Mouse (Mus musculus) midbrain, postnatal 0 days (tissue): ENCODE measurements around the gene Rgma. TPM values are rescaled to one million over a fixed set of nuclear protein-coding genes. Genes with fewer than 3 reads are reported as not detected.

Source experiments
- ATAC-seq: fragments of 200-750 bp; cut with Nextera tagmentation; 2 replicates; pipeline ENCODE4 v1.8.0; 2017; ENCODE audit warnings: moderate number of reproducible peaks, mild to moderate bottlenecking, moderate TSS enrichment, moderate library complexity; ENCODE audit not compliant: low FRiP score
- DNase-seq: peaks from one replicate; pipeline ENCODE4 v3.0.0-alpha.2; 2015; ENCODE audit warnings: low spot score
- H3K27ac ChIP-seq: fragments of 300-500 bp; sonication (generic); 2 replicates; pipeline ENCODE4 v1.5.1; 2014; ENCODE audit warnings: low read depth, mild to moderate bottlenecking, low read length, mixed read lengths
- H3K27me3 ChIP-seq: fragments of 300-500 bp; sonication (generic); 2 replicates; pipeline ENCODE4 v1.6.1; 2014; ENCODE audit warnings: low read length, control low read depth, mixed read lengths; ENCODE audit not compliant: insufficient read depth
- H3K36me3 ChIP-seq: fragments of 300-500 bp; sonication (generic); 2 replicates; pipeline ENCODE4 v1.6.1; 2014; ENCODE audit warnings: low read length, control low read depth, mixed read lengths; ENCODE audit not compliant: insufficient read depth
- H3K4me1 ChIP-seq: fragments of 300-500 bp; sonication (generic); 2 replicates; pipeline ENCODE4 v1.6.1; 2014; ENCODE audit warnings: mild to moderate bottlenecking, control low read depth, antibody characterized with exemption, low read length, mixed read lengths; ENCODE audit not compliant: insufficient read depth
- H3K4me2 ChIP-seq: fragments of 300-500 bp; sonication (generic); 2 replicates; pipeline ENCODE4 v1.6.1; 2014; ENCODE audit warnings: low read depth, mild to moderate bottlenecking, low read length, mixed read lengths; ENCODE audit not compliant: poor library complexity, severe bottlenecking
- H3K4me3 ChIP-seq: fragments of 300-500 bp; sonication (generic); 2 replicates; pipeline ENCODE4 v1.5.1; 2014; ENCODE audit warnings: low read depth, mild to moderate bottlenecking, low read length, moderate library complexity
- H3K9ac ChIP-seq: fragments of 300-500 bp; sonication (generic); replicated peaks from 2 replicates; pipeline ENCODE4 v1.6.1; 2014; ENCODE audit warnings: mild to moderate bottlenecking, low read length, moderate library complexity, mixed read lengths; ENCODE audit not compliant: poor library complexity, severe bottlenecking
- H3K9me3 ChIP-seq: fragments of 300-500 bp; sonication (generic); 2 replicates; pipeline ENCODE4 v1.6.1; 2016; ENCODE audit warnings: low read length, control low read depth
- CTCF ChIP-seq: IDR thresholded peaks from 2 replicates; pipeline ENCODE4 v1.5.1; 2016; ENCODE audit warnings: antibody characterized with exemption, mild to moderate bottlenecking
- WGBS: fragments of 180-500 bp; shearing (Covaris S2); extraction: QIAGEN DNeasy Blood & Tissue Kit; methylation state at CpG from one replicate; pipeline ENCODE4 v1.1.7; 2014; 5-methylcytosine and 5-hydroxymethylcytosine counted together
- polyA plus RNA-seq: library from polyadenylated mRNA; unstranded; fragments of >200 nt; fragmentation: Nextera tagmentation; extraction: Ambion mirVana; gene quantifications from 2 replicates; pipeline ENCODE4 v1.2.1, GENCODE M21; 2015
- total RNA-seq: library from RNA; depleted of rRNA; stranded (reverse); fragments of >200 nt; gene quantifications from 2 replicates; pipeline ENCODE4 v1.2.3, GENCODE M21; 2014

The Rgma gene
- total and polyA plus RNA-seq, 2 experiments from 2014 or later: 42.9 to 160 TPM

DNA sequence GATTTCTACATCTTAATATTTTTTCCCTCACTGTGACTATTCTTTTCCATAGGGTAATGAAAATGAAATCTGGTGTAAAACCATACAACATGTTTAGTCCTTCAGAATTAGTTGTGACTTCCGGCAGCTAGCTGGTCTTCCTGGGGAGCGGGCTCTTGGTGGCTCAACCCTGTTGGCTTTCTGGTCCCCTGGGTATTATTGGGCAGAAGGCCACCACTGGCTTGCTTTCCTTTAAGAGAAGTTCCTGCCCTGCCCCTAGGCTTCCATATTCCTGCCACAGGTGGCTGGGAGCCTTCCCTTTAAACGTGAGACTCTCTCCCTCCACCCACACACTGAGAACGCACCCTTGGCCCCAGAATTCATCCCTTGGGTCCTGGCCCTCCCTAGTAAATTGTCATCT, 9.8 kb upstream of the Rgma start:
- no peak for TF ChIP-seq CTCF
- ATAC-seq (no peak), DNase-seq (no peak)
- Histone ChIP-seq H3K9ac (no peak overlapping the region), H3K4me3 (no peak overlapping the region), H3K27me3 (no peaks in the 10 kb centered on the region), H3K4me1 (peaks cover 4% of the 10 kb centered on the region; the same call in 1 of the 2 replicates), H3K36me3 (no peaks in the 10 kb centered on the region), H3K9me3 (no peaks in the 10 kb centered on the region), H3K4me2 (no peak overlapping the region), H3K27ac (no peak overlapping the region)
- 74% methylated on average over 4 of the region's 4 CpGs for WGBS

DNA sequence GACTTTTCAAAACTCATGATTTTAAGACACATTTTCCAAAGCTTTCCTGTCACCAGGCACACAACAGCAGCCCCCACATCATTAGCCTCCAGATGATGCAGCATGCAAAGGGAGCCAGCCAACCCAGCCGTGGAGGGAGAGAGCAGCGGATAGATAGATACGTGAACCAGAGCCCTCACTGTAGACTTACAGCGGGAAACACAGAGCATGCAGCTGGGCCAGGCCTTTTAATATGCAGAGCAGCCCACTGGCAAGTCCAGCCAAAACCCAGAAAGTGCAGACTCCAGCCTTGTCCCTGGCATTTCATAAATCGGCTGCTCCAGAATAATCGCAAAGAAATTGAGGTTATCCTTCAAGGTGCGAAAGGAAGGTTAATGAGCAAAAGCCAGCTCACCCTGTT, 9.3 kb upstream of the Rgma start:
- WGBS: 38% methylated on average over 7 of the region's 7 CpGs
- no peak for TF ChIP-seq CTCF
- H3K4me3 ChIP-seq: no peak overlapping the region
- H3K9me3 ChIP-seq: no peaks in the 10 kb centered on the region
- no peaks in the 10 kb centered on the region for H3K27me3 ChIP-seq
- 0 out of 2 replicates have a peak, but pooled peaks have one; percentile 47 for ATAC-seq
- H3K27ac ChIP-seq: no peak overlapping the region; the same call in 1 of the 2 replicates
- H3K36me3 ChIP-seq: no peaks in the 10 kb centered on the region
- H3K4me2 ChIP-seq: no peak overlapping the region
- no peak overlapping the region for H3K9ac ChIP-seq
- peak; percentile 55 for DNase-seq
- H3K4me1 ChIP-seq: peaks cover 4% of the 10 kb centered on the region; the same call in 1 of the 2 replicates

- no peaks in the 10 kb centered on the region for H3K9me3 ChIP-seq
- ATAC-seq: no peak
- H3K4me1 ChIP-seq: peaks cover 10% of the 10 kb centered on the region; the same call in 1 of the 2 replicates
- H3K27me3 ChIP-seq: no peaks in the 10 kb centered on the region
- no peak for TF ChIP-seq CTCF
- no peak overlapping the region for H3K27ac ChIP-seq
- no peaks in the 10 kb centered on the region for H3K36me3 ChIP-seq
- WGBS: 96% methylated on average over 10 of the region's 10 CpGs
- no peak for DNase-seq
- H3K4me3 ChIP-seq: no peak overlapping the region
- H3K9ac ChIP-seq: no peak overlapping the region
- H3K4me2 ChIP-seq: no peak overlapping the region
Observed at GRCm38 (mm10) chr7:73367681-73368464, 7.4 kb upstream of the Rgma start.

DNA sequence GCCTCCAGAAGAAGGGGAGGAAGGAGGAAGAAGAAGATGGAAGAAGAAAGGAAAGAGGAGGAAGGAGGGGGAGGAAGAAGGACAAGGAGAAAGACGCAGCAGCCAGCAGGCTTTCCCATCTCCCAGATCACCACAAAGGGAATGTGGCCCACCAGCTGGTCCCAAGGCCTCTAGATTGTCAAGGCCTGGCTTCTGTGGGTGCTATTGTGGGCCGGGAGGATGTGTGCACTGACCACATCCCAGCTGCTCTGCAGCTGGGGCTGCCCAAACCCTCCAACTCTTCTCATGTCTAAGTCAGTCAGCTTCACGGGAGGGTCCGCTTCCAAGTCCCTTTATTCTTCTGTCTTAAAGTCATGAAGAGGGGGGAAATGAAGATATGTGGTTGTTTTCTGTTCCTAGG, 5.3 kb upstream of the Rgma start:
- no peak for DNase-seq
- no peak for ATAC-seq
- Histone ChIP-seq H3K4me2 (no peak overlapping the region), H3K4me3 (no peak overlapping the region), H3K27me3 (no peaks in the 10 kb centered on the region), H3K9ac (no peak overlapping the region), H3K27ac (no peak overlapping the region), H3K36me3 (no peaks in the 10 kb centered on the region), H3K4me1 (peaks cover 15% of the 10 kb centered on the region; the same call in 1 of the 2 replicates), H3K9me3 (no peaks in the 10 kb centered on the region)
- TF ChIP-seq CTCF: no peak
- 76% methylated on average over 4 of the region's 4 CpGs for WGBS

GRCm38 (mm10) chr7:73371587-73372321, 3.6 kb upstream of the Rgma start:
- 63% methylated on average over 10 of the region's 10 CpGs for WGBS
- H3K9me3 ChIP-seq: no peaks in the 10 kb centered on the region
- no peak overlapping the region for H3K27ac ChIP-seq
- DNase-seq (no peak), ATAC-seq (no peak)
- peaks cover 11% of the 10 kb centered on the region; the same call in 1 of the 2 replicates for H3K4me1 ChIP-seq
- peak overlapping the region; percentile 32; the same call in 1 of the 2 replicates for H3K4me3 ChIP-seq
- H3K4me2 ChIP-seq: peak overlapping the region; percentile 66
- H3K27me3 ChIP-seq: no peaks in the 10 kb centered on the region
- H3K36me3 ChIP-seq: no peaks in the 10 kb centered on the region
- peak overlapping the region; percentile 54; the same call in 1 of the 2 replicates for H3K9ac ChIP-seq
- TF ChIP-seq CTCF: no peak
